In the genomic region with DNA sequence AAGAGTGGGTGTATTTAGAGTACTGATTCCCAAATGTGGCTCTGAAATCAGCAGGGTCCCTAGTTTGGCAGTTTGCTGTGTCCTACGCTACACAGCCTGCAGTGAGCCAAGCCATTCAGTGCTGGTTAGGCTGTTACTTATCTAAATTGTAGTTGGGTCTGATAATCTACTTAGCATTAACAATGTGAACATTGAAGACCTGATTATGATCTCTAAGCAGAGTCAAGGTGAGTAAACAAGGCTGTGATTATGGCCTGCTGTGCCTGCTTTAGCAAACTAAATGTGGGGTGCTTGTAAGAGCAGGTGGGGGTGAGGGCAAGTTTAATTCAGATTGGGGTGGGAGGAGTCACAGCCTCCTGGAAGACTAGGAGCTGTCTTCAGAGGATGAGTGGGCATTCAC, we compare ENCODE assay signal across 31 mouse cellular contexts. TPM values are rescaled to one million over a fixed set of nuclear protein-coding genes. Genes with fewer than 3 reads are reported as not detected.
DNase-seq lines count a peak whose midpoint lies in the region; ATAC-seq and TF ChIP-seq lines count a peak whose summit lies in the region.
"Had no signal": no experiment of that assay in that cellular context is flagged by ENCODE, and none has a peak within 500 bp of the region (broad histone marks: within the 10 kb centered on the region; RNA-seq: fewer than 3 reads in every experiment).

No protein-coding gene starts in this region.

- H3K4me2 ChIP-seq in stomach, embryonic 15.5 days: 0 out of 2 replicates have a peak overlapping the region, but pooled peaks have one; percentile 1
- no peak overlapping the region for H3K4me2 ChIP-seq in stomach, postnatal 0 days (replicated peaks; ENCODE audit: low read depth)
- peak overlapping the region; percentile 39 for H3K4me2 ChIP-seq in intestine, postnatal 0 days (replicated peaks; ENCODE audit: low read depth)
- H3K4me2 ChIP-seq: embryonic facial prominence, embryonic 13.5 days; forebrain, embryonic 15.5 days; heart, embryonic 13.5 days; hindbrain, embryonic 15.5 days; kidney, embryonic 15.5 days; limb, embryonic 15.5 days; liver, embryonic 15.5 days; lung, embryonic 14.5 days; midbrain, embryonic 11.5 days had no signal

- no peak overlapping the region for H3K9ac ChIP-seq in stomach, embryonic 15.5 days
- H3K9ac ChIP-seq in stomach, postnatal 0 days (ENCODE audit: low read length): no peak overlapping the region
- no peak overlapping the region for H3K9ac ChIP-seq in intestine, postnatal 0 days (ENCODE audit: low read depth, low read length)
- H3K9ac ChIP-seq: embryonic facial prominence, embryonic 13.5 days; forebrain, embryonic 15.5 days; heart, embryonic 13.5 days; hindbrain, embryonic 15.5 days; kidney, embryonic 15.5 days; limb, embryonic 15.5 days; liver, embryonic 15.5 days; lung, embryonic 14.5 days had no signal

- H3K27ac ChIP-seq in kidney, adult 2 months (ENCODE audit: insufficient read depth, low read depth, low read length): no peak overlapping the region
- H3K27ac ChIP-seq in stomach, embryonic 15.5 days: 0 out of 2 replicates have a peak overlapping the region, but pooled peaks have one; percentile 8
- no peak overlapping the region for H3K27ac ChIP-seq in stomach, postnatal 0 days (replicated peaks)
- peak overlapping the region; percentile 41; the same call in 1 of the 2 replicates for H3K27ac ChIP-seq in intestine, postnatal 0 days (ENCODE audit: low read depth, low read length)
- H3K27ac ChIP-seq: embryonic facial prominence, embryonic 13.5 days; forebrain, embryonic 10.5 days; forebrain, embryonic 15.5 days; heart, embryonic 13.5 days; hindbrain, embryonic 10.5 days; hindbrain, embryonic 15.5 days; kidney, embryonic 15.5 days; limb, embryonic 10.5 days; limb, embryonic 15.5 days; liver, embryonic 15.5 days had no signal

- ATAC-seq in stomach, embryonic 15.5 days (ENCODE audit: insufficient read depth, low FRiP score, low read depth): no peak
- ATAC-seq in stomach, postnatal 0 days (ENCODE audit: low FRiP score, low TSS enrichment): no peak
- no peak for ATAC-seq in intestine, postnatal 0 days
- ATAC-seq in cerebellum, adult (ENCODE audit: insufficient number of reproducible peaks, low FRiP score, low TSS enrichment): no peak
- ATAC-seq: forebrain, embryonic 15.5 days; inflammation-experienced regulatory T-cells, adult 6 months; midbrain, embryonic 16.5 days had no signal

- WGBS in kidney, adult 2 months: 74% methylated on average over 1 of the region's 1 CpGs
- 60% methylated on average over 1 of the region's 1 CpGs for WGBS in stomach, embryonic 15.5 days
- 62% methylated on average over 1 of the region's 1 CpGs for WGBS in stomach, postnatal 0 days
- WGBS in intestine, postnatal 0 days: 44% methylated on average over 1 of the region's 1 CpGs

- peak; percentile 12 for DNase-seq in kidney, adult 2 months
- no peak for DNase-seq in kidney, adult 18-20 months
- no peak for DNase-seq in stomach, postnatal 0 days (ENCODE audit: low spot score)
- no peak for DNase-seq in thymus, postnatal 10 days (ENCODE audit: low spot score in 2 of 2)
- DNase-seq: adrenal gland, postnatal 25 days; cerebellum, adult 8-10 months; cerebellum, postnatal 36 days; embryo, embryonic 11 days; heart, postnatal 14 days; kidney, postnatal 25 days; lung, embryonic 14.5 days; lung, postnatal 14 days; right cerebral cortex, postnatal 14 days; thymus, adult 2 months; thymus, postnatal 4 days had no signal

- H3K4me1 ChIP-seq in kidney, adult 2 months (ENCODE audit: control insufficient read depth, insufficient read depth, low read length): peaks cover 17% of the 10 kb centered on the region
- H3K4me1 ChIP-seq in stomach, embryonic 15.5 days: peaks cover 28% of the 10 kb centered on the region
- H3K4me1 ChIP-seq in stomach, postnatal 0 days (replicated peaks; ENCODE audit: control insufficient read depth, insufficient read depth): peaks cover 3% of the 10 kb centered on the region; the same call in 1 of the 2 replicates
- H3K4me1 ChIP-seq in intestine, postnatal 0 days (replicated peaks; ENCODE audit: control insufficient read depth, insufficient read depth, low read length): peaks cover 12% of the 10 kb centered on the region; the same call in 1 of the 2 replicates

- no peaks in the 10 kb centered on the region for H3K27me3 ChIP-seq in kidney, adult 2 months (replicated peaks; ENCODE audit: control insufficient read depth, insufficient read depth, low read length)
- no peaks in the 10 kb centered on the region for H3K27me3 ChIP-seq in stomach, embryonic 15.5 days (replicated peaks)
- H3K27me3 ChIP-seq in stomach, postnatal 0 days (ENCODE audit: control insufficient read depth, insufficient read depth, low read length): no peaks in the 10 kb centered on the region
- no peaks in the 10 kb centered on the region for H3K27me3 ChIP-seq in intestine, postnatal 0 days (replicated peaks; ENCODE audit: control insufficient read depth, insufficient read depth, low read length)
- H3K27me3 ChIP-seq: embryonic facial prominence, embryonic 13.5 days; forebrain, embryonic 15.5 days; heart, embryonic 13.5 days; hindbrain, embryonic 15.5 days; kidney, embryonic 15.5 days; limb, embryonic 15.5 days; liver, embryonic 15.5 days had no signal

- H3K36me3 ChIP-seq in kidney, adult 2 months (ENCODE audit: control insufficient read depth, insufficient read depth, low read length): no peaks in the 10 kb centered on the region
- H3K36me3 ChIP-seq in stomach, embryonic 15.5 days: no peaks in the 10 kb centered on the region
- H3K36me3 ChIP-seq in stomach, postnatal 0 days (ENCODE audit: control insufficient read depth, insufficient read depth, low read length): no peaks in the 10 kb centered on the region
- H3K36me3 ChIP-seq in intestine, postnatal 0 days (ENCODE audit: control insufficient read depth, insufficient read depth): no peaks in the 10 kb centered on the region
- H3K36me3 ChIP-seq: embryonic facial prominence, embryonic 13.5 days; forebrain, embryonic 10.5 days; forebrain, embryonic 15.5 days; heart, embryonic 13.5 days; hindbrain, embryonic 10.5 days; hindbrain, embryonic 15.5 days; kidney, embryonic 15.5 days; limb, embryonic 10.5 days; limb, embryonic 15.5 days; liver, embryonic 15.5 days had no signal

- no peak for TF ChIP-seq POLR2A in kidney, adult 2 months (IDR thresholded peaks at IDR 0.05; ENCODE audit: low read depth, low read length)

- H3K4me3 ChIP-seq in kidney, adult 2 months (ENCODE audit: insufficient read depth, low read depth, low read length): no peak overlapping the region
- no peak overlapping the region for H3K4me3 ChIP-seq in stomach, embryonic 15.5 days (replicated peaks)
- H3K4me3 ChIP-seq in stomach, postnatal 0 days (ENCODE audit: low read depth, low read length): no peak overlapping the region
- no peak overlapping the region for H3K4me3 ChIP-seq in intestine, postnatal 0 days (ENCODE audit: low read depth, low read length)
- H3K4me3 ChIP-seq: embryonic facial prominence, embryonic 13.5 days; forebrain, embryonic 10.5 days; forebrain, embryonic 15.5 days; heart, embryonic 13.5 days; hindbrain, embryonic 10.5 days; hindbrain, embryonic 15.5 days; kidney, embryonic 15.5 days; limb, embryonic 10.5 days; limb, embryonic 15.5 days; liver, embryonic 15.5 days had no signal

- H3K9me3 ChIP-seq in stomach, embryonic 15.5 days: no peaks in the 10 kb centered on the region
- H3K9me3 ChIP-seq in stomach, postnatal 0 days (ENCODE audit: control insufficient read depth, low read length): no peaks in the 10 kb centered on the region
- no peaks in the 10 kb centered on the region for H3K9me3 ChIP-seq in intestine, postnatal 0 days (ENCODE audit: control insufficient read depth)
- H3K9me3 ChIP-seq: embryonic facial prominence, embryonic 13.5 days; forebrain, embryonic 10.5 days; forebrain, embryonic 15.5 days; heart, embryonic 13.5 days; hindbrain, embryonic 10.5 days; hindbrain, embryonic 15.5 days; kidney, embryonic 15.5 days; limb, embryonic 10.5 days; limb, embryonic 15.5 days; liver, embryonic 15.5 days had no signal

- TF ChIP-seq EP300 in stomach, postnatal 0 days (optimal IDR thresholded peaks at IDR 0.05): no peak

- no peak for TF ChIP-seq CTCF in kidney, adult 2 months (conservative IDR thresholded peaks at IDR 0.05; ENCODE audit: insufficient read depth, insufficient read length, low read depth, low read length)
- TF ChIP-seq CTCF in stomach, postnatal 0 days (IDR thresholded peaks at IDR 0.05; ENCODE audit: low read depth): no peak
- TF ChIP-seq CTCF in intestine, postnatal 0 days (IDR thresholded peaks at IDR 0.05; ENCODE audit: low read depth): no peak

RNA-seq across cellular contexts. Expression of a gene that starts 4.9 kb away (rescaled TPM):
- 30.9 and 36.5 TPM in 2 replicates for polyA plus RNA-seq in kidney, adult 2 months (2012; rRNA removed)
- 101 and 102 TPM in 2 replicates for polyA plus RNA-seq in stomach, embryonic 15.5 days (2015; fragmentation: Nextera tagmentation; extraction: Ambion mirVana)
- polyA plus RNA-seq in stomach, postnatal 0 days (2015; fragmentation: Nextera tagmentation; extraction: Ambion mirVana): 76.9 and 77.9 TPM in 2 replicates
- polyA plus RNA-seq in intestine, postnatal 0 days (2015; fragmentation: Nextera tagmentation; extraction: Ambion mirVana): 78.6 and 87.0 TPM in 2 replicates

RNA-seq across cellular contexts. Expression of a gene that starts 18.0 kb away (rescaled TPM):
- polyA plus RNA-seq in kidney, adult 2 months (2012; rRNA removed): 6.3 and 8.1 TPM in 2 replicates
- 23.8 and 29.3 TPM in 2 replicates for polyA plus RNA-seq in stomach, embryonic 15.5 days (2015; fragmentation: Nextera tagmentation; extraction: Ambion mirVana)
- polyA plus RNA-seq in stomach, postnatal 0 days (2015; fragmentation: Nextera tagmentation; extraction: Ambion mirVana): 16.2 and 16.6 TPM in 2 replicates
- 10.9 and 11.7 TPM in 2 replicates for polyA plus RNA-seq in intestine, postnatal 0 days (2015; fragmentation: Nextera tagmentation; extraction: Ambion mirVana)

RNA-seq across cellular contexts. Expression of a gene that starts 47.4 kb away (rescaled TPM):
- 5.4 and 7.0 TPM in 2 replicates for polyA plus RNA-seq in kidney, adult 2 months (2012; rRNA removed)
- polyA plus RNA-seq in stomach, embryonic 15.5 days (2015; fragmentation: Nextera tagmentation; extraction: Ambion mirVana): 78.4 and 79.0 TPM in 2 replicates
- polyA plus RNA-seq in stomach, postnatal 0 days (2015; fragmentation: Nextera tagmentation; extraction: Ambion mirVana): 60.4 and 61.2 TPM in 2 replicates
- polyA plus RNA-seq in intestine, postnatal 0 days (2015; fragmentation: Nextera tagmentation; extraction: Ambion mirVana): 46.6 and 54.1 TPM in 2 replicates

Comparison
In these comparisons a context has a peak if more than half of its experiments do, and no peak if none do; other contexts are left out.
1. H3K27ac ChIP-seq: peak in stomach, embryonic 15.5 days (single experiment) and intestine, postnatal 0 days (single experiment); none in kidney, adult 2 months (single experiment) and stomach, postnatal 0 days (single experiment).